Mouse (Mus musculus): ENCODE results near the gene Zcchc7. TPM values are rescaled to one million over a fixed set of nuclear protein-coding genes. Genes with fewer than 3 reads are reported as not detected.

Zcchc7 gene
- polyA plus RNA-seq, 2 experiments = 8.8 to 12.3 TPM

DNA sequence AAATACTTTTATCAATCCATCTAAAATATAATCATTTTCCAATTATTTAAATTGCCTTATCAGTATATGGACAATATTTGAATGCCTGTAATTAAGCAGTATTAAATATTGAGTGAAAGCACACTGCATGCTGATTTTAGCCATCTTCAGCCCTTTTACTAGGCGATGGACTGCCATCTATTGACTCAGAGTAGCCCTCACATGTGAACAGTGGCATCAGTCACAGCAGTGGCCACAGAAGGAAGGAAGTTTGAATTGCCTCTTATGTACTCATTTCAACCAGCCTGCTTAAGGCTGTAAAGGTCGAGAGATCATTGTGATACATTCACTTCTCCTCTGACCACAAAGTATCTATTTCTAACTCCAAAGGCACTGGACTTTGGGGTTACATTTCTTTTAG lies 154.4 kb downstream of the Zcchc7 start:
- Histone ChIP-seq H3K27ac (no peak overlapping the region), H3K27me3 (ENCODE audit: control insufficient read depth, insufficient read depth, low read length) (no peaks in the 10 kb centered on the region), H3K4me1 (replicated peaks; ENCODE audit: control insufficient read depth in 2 of 2, insufficient read depth in 2 of 2, low read length in 1 of 2) (no peaks in the 10 kb centered on the region), H3K36me3 (replicated peaks; ENCODE audit: control insufficient read depth, insufficient read depth, low read depth) (no peaks in the 10 kb centered on the region), H3K9ac (replicated peaks) (no peak overlapping the region), H3K4me3 (ENCODE audit: insufficient read depth in 1 of 2, low read depth in 2 of 2, low read length in 2 of 2) (no peak overlapping the region), H3K9me3 (ENCODE audit: control insufficient read depth, low read length) (no peaks in the 10 kb centered on the region), H3K4me2 (ENCODE audit: low read depth) (no peak overlapping the region)
- 31% methylated on average over 2 of the region's 2 CpGs for WGBS (ENCODE audit: insufficient replicate concordance)
- DNase-seq (ENCODE audit: low read depth in 3 of 3, low spot score in 3 of 3) = no peak
- ATAC-seq (ENCODE audit: insufficient read depth) = no peak
- no peak for TF ChIP-seq EP300 (IDR thresholded peaks at IDR 0.05; ENCODE audit: low read depth)
- peak; percentile 34; the same call in 1 of the 2 replicates for TF ChIP-seq CTCF (IDR thresholded peaks at IDR 0.05; ENCODE audit: low read depth)

DNA sequence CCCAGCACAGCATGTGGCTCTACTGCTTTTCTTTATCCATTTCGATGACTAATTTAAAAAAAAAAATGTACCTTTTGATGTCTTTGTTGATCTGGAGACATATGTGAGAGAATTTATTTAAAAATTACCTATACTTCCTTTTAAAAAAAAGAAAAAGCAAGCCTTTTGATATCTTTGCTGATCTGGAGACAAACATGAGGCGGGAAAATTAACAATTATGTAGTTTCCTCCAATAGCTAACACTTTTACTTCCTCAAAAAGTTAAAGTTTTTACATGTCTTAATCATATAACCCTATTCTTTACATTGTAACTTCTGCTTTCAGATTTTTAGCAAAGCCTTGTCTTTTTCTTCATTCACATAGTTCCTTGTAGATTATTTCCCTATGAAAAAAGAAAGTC lies 155.2 kb downstream of the Zcchc7 start:
- no peak overlapping the region for H3K9ac ChIP-seq (replicated peaks)
- H3K4me1 ChIP-seq (replicated peaks; ENCODE audit: control insufficient read depth in 2 of 2, insufficient read depth in 2 of 2, low read length in 1 of 2) = no peaks in the 10 kb centered on the region
- ATAC-seq (ENCODE audit: insufficient read depth) (no peak), DNase-seq (ENCODE audit: low read depth in 3 of 3, low spot score in 3 of 3) (no peak)
- no peak overlapping the region for H3K27ac ChIP-seq
- H3K27me3 ChIP-seq (ENCODE audit: control insufficient read depth, insufficient read depth, low read length) = no peaks in the 10 kb centered on the region
- no peaks in the 10 kb centered on the region for H3K36me3 ChIP-seq (replicated peaks; ENCODE audit: control insufficient read depth, insufficient read depth, low read depth)
- no peaks in the 10 kb centered on the region for H3K9me3 ChIP-seq (ENCODE audit: control insufficient read depth, low read length)
- 77% methylated on average over 2 of the region's 2 CpGs for WGBS (ENCODE audit: insufficient replicate concordance)
- no peak overlapping the region for H3K4me3 ChIP-seq (ENCODE audit: insufficient read depth in 1 of 2, low read depth in 2 of 2, low read length in 2 of 2)
- TF ChIP-seq CTCF (IDR thresholded peaks at IDR 0.05; ENCODE audit: low read depth) (no peak), EP300 (IDR thresholded peaks at IDR 0.05; ENCODE audit: low read depth) (no peak)
- no peak overlapping the region for H3K4me2 ChIP-seq (ENCODE audit: low read depth)

DNA sequence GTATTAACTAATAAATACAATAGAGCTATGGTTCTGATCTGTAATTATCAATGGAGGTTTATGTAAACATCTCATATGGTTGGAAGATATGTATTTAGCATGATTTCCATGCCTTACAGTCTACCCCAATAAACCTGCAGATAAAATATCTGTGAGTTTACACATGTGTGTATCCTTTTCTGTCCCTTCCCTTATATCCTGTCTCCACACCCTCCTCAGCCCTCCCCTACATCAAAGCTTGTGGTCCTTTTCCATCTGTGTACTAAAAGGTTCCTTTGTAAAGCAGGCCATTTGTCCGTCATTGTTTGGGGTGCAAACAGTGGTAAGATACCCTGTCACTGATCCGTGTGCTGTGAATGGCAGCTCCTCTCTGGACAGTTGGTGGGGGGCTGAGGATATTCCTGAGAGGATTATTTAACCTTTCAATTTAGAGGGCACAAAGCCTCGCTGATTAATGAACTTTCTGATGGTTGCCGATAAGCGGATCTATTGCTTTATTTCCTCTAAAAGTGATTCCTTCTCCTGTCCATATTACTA lies 161.7 kb downstream of the Zcchc7 start:
- Histone ChIP-seq H3K4me3 (ENCODE audit: insufficient read depth in 1 of 2, low read depth in 2 of 2, low read length in 2 of 2) (no peak overlapping the region), H3K27ac (no peak overlapping the region), H3K9ac (replicated peaks) (no peak overlapping the region), H3K4me2 (ENCODE audit: low read depth) (no peak overlapping the region), H3K4me1 (replicated peaks; ENCODE audit: control insufficient read depth in 2 of 2, insufficient read depth in 2 of 2, low read length in 1 of 2) (peaks cover 0 to 6% of the 10 kb centered on the region in 2 experiments; a peak in 1 of 4 replicates), H3K9me3 (ENCODE audit: control insufficient read depth, low read length) (no peaks in the 10 kb centered on the region), H3K27me3 (ENCODE audit: control insufficient read depth, insufficient read depth, low read length) (no peaks in the 10 kb centered on the region), H3K36me3 (replicated peaks; ENCODE audit: control insufficient read depth, insufficient read depth, low read depth) (0 out of 2 replicates have a peak, but pooled peaks cover 2% of the 10 kb centered on the region)
- 0 out of 2 replicates have a peak, but pooled peaks have one; percentile 41 for ATAC-seq (ENCODE audit: insufficient read depth)
- 70% methylated on average over 5 of the region's 5 CpGs for WGBS (ENCODE audit: insufficient replicate concordance)
- no peak for DNase-seq (ENCODE audit: low read depth in 3 of 3, low spot score in 3 of 3)
- TF ChIP-seq CTCF (IDR thresholded peaks at IDR 0.05; ENCODE audit: low read depth) = no peak
- TF ChIP-seq EP300 (IDR thresholded peaks at IDR 0.05; ENCODE audit: low read depth) = no peak

DNA sequence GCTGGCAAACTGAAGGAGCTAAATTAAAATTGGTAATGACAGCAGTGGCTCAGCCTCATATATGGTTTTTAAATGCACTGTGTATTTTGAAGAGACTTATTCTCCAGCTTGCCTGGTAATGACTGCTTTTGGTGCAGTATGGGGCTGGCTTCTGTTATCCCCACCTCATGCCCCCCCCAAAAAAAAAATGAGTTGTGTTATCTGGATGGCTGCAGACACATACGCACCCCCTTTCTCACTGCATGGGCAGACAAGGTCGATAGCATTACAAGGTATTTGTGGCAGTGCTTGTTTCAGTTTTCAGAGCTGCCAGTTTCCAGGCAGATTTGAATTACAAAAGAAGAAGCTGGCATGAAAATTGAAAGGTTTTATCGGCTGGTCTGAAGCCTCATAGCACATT lies 162.2 kb downstream of the Zcchc7 start:
- no peak overlapping the region for H3K4me3 ChIP-seq (ENCODE audit: insufficient read depth in 1 of 2, low read depth in 2 of 2, low read length in 2 of 2)
- peak in 2 of 3 experiments; percentile 32 to 36 for DNase-seq (ENCODE audit: low read depth in 3 of 3, low spot score in 3 of 3)
- no peak overlapping the region for H3K4me2 ChIP-seq (ENCODE audit: low read depth)
- no peaks in the 10 kb centered on the region for H3K9me3 ChIP-seq (ENCODE audit: control insufficient read depth, low read length)
- H3K36me3 ChIP-seq (replicated peaks; ENCODE audit: control insufficient read depth, insufficient read depth, low read depth) = 0 out of 2 replicates have a peak, but pooled peaks cover 2% of the 10 kb centered on the region
- H3K9ac ChIP-seq (replicated peaks) = no peak overlapping the region
- TF ChIP-seq EP300 (IDR thresholded peaks at IDR 0.05; ENCODE audit: low read depth) = peak; percentile 71
- no peak for TF ChIP-seq CTCF (IDR thresholded peaks at IDR 0.05; ENCODE audit: low read depth)
- WGBS (ENCODE audit: insufficient replicate concordance) = 48% methylated on average over 3 of the region's 3 CpGs
- peaks cover 0 to 9% of the 10 kb centered on the region in 2 experiments; a peak in 3 of 4 replicates for H3K4me1 ChIP-seq (replicated peaks; ENCODE audit: control insufficient read depth in 2 of 2, insufficient read depth in 2 of 2, low read length in 1 of 2)
- no peak overlapping the region for H3K27ac ChIP-seq
- ATAC-seq (ENCODE audit: insufficient read depth) = peak; percentile 71; the same call in 1 of the 2 replicates
- H3K27me3 ChIP-seq (ENCODE audit: control insufficient read depth, insufficient read depth, low read length) = no peaks in the 10 kb centered on the region

DNA sequence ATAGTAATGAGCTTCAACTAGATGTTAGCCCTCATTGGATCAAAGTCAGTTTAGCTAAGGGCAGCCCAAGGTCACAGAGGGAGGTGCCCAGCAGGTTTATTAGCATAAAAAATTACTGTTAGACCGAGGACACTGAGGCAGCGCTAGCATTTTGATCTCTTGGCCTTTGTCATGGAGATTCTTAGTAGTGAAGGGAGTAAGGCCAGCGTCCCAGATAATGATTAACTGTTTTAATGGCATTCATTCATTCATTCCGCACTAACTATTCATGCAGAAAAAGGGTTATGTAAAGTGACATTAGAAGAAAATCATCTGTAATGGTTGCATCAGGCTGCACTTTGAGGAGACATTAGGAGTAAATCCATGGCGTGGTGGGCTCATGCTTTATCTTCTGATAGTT lies 165.2 kb downstream of the Zcchc7 start:
- DNase-seq (ENCODE audit: low read depth in 3 of 3, low spot score in 3 of 3) (no peak), ATAC-seq (ENCODE audit: insufficient read depth) (no peak)
- no peaks in the 10 kb centered on the region for H3K27me3 ChIP-seq (ENCODE audit: control insufficient read depth, insufficient read depth, low read length)
- peaks cover 0 to 11% of the 10 kb centered on the region in 2 experiments; a peak in 3 of 4 replicates for H3K4me1 ChIP-seq (replicated peaks; ENCODE audit: control insufficient read depth in 2 of 2, insufficient read depth in 2 of 2, low read length in 1 of 2)
- no peak overlapping the region for H3K9ac ChIP-seq (replicated peaks)
- 79% methylated on average over 5 of the region's 5 CpGs for WGBS (ENCODE audit: insufficient replicate concordance)
- 0 out of 2 replicates have a peak, but pooled peaks cover 2% of the 10 kb centered on the region for H3K36me3 ChIP-seq (replicated peaks; ENCODE audit: control insufficient read depth, insufficient read depth, low read depth)
- no peak overlapping the region for H3K4me2 ChIP-seq (ENCODE audit: low read depth)
- TF ChIP-seq EP300 (IDR thresholded peaks at IDR 0.05; ENCODE audit: low read depth) (no peak), CTCF (IDR thresholded peaks at IDR 0.05; ENCODE audit: low read depth) (no peak)
- no peak overlapping the region for H3K4me3 ChIP-seq (ENCODE audit: insufficient read depth in 1 of 2, low read depth in 2 of 2, low read length in 2 of 2)
- no peaks in the 10 kb centered on the region for H3K9me3 ChIP-seq (ENCODE audit: control insufficient read depth, low read length)
- H3K27ac ChIP-seq = no peak overlapping the region

All from liver, embryonic 14.5 days (tissue).